Mouse (Mus musculus) kidney, postnatal 14 days (tissue): ENCODE results near the gene Vmn1r16.
"Not testable (repeated sequence)": the region's sequence is repeated elsewhere in the genome, so short reads cannot be mapped to it uniquely, and the experiment has no call there.

Source experiments
- DNase-seq: peaks from one replicate; pipeline ENCODE4 v3.0.0; 2022; ENCODE audit warnings: mixed read lengths

Vmn1r16 gene

GRCm38 (mm10) chr6:57329394-57329793, at the start of gene Vmn1r16:
Vmn1r16 (minus strand) TSS chr6:57329494.
- DNase-seq, result no peak

GRCm38 (mm10) chr6:57367496-57367895, 38.2 kb upstream of the Vmn1r16 start:
- DNase-seq, result no peak

- not testable (repeated sequence) for DNase-seq
Observed at GRCm38 (mm10) chr6:57365866-57366265, 36.6 kb upstream of the Vmn1r16 start.

GRCm38 (mm10) chr6:57363627-57364026, 34.3 kb upstream of the Vmn1r16 start, which contains the start of gene Vmn1r17:
Vmn1r17 (minus strand) TSS chr6:57363727.
- DNase-seq, result no peak

GRCm38 (mm10) chr6:57356864-57357263, 27.6 kb upstream of the Vmn1r16 start:
- no peak for DNase-seq

- no peak for DNase-seq
Observed at GRCm38 (mm10) chr6:57326176-57326575, 3.1 kb downstream of the Vmn1r16 start.

- no peak for DNase-seq
Observed at GRCm38 (mm10) chr6:57278952-57279351, 50.3 kb downstream of the Vmn1r16 start.

GRCm38 (mm10) chr6:57272517-57272916, 56.8 kb downstream of the Vmn1r16 start:
- no peak for DNase-seq

GRCm38 (mm10) chr6:57271881-57272280, 57.4 kb downstream of the Vmn1r16 start:
- no peak for DNase-seq
